Mouse (Mus musculus) bone marrow macrophage, adult 2 months (primary cell): Measurements from ENCODE around the gene Sc5d.

Source experiments
- CTCF ChIP-seq: IDR thresholded peaks from 2 replicates; pipeline ENCODE4 v1.5.1; 2012; ENCODE audit warnings: low read depth, mild to moderate bottlenecking, low read length, moderate library complexity
- POLR2A ChIP-seq: IDR thresholded peaks from 2 replicates; pipeline ENCODE4 v1.6.1; 2012; ENCODE audit warnings: mild to moderate bottlenecking, low read depth, low read length, borderline replicate concordance

DNA sequence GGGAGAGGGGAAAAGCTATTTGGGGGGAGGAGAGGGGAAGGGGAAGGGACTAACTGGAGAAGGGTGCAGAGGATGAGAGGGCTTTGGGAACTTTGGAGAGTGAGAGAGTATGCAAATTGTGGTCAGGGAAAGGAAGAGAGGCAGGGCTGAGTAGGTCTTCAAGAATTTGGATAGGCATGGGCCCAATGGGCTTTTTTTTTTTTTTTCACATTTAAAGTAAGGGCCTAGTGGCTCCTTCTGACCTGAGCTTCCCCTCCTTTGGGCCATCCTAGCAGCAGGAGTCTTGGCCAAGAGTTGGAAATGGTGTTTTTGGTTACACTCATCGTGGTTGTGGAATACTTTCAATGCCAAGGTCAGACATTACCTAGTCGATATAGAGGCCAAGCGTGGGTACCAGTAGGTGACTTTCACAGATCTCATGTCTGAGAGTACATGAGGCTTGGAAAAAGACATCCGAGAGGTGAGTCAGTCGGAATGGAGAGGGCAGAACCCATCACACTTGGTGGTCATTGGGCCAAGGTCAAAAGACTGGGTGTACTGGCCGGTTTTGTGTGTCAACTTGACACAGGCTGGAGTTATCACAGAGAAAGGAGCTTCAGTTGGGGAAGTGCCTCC lies 9.7 kb upstream of the Sc5d start:
- TF ChIP-seq CTCF (no peak), POLR2A (no peak)
